Mouse (Mus musculus) cerebellum, adult 9-11 months (tissue): ENCODE measurements at regions not wholly inside any gene's neighbourhood (a gene's known extent, or its start where the extent isn't known, plus 50 kb on each side); places are given as distances from the start of the nearest gene placed in this dataset.

ENCODE experiments used
- DNase-seq: peaks from one replicate; pipeline ENCODE4 v3.0.0; 2022

DNA sequence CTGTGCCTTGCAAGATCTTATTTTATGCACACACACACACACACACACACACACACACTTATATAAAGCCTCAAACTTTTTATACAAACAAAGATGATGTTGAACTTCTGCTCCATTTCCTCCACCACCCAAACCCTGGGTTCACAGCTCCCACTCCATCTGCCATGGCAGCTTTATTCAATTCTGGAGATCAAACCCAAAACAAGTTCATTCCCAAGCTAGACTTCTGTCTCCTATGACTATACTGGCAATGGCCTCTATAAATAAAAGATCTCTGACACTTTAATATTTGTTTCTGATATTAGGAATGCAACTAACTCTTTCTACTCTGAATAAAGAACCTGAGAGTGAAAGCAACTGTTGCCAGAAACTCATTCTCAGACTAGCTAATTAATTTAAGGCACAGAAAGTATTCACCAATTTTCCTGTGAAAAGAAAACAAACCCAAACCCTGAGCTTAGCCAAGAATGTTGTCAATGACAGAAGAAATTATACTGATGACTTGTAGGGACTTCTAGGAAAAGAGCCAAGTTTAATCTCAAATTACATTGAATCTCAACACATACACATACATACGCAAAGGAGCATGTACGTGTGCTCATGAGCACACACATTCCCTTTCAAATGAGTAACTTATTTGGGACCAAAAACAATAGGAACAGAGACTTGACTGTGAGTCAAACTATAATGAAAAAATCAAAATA is 695.1 kb upstream of the 4930412O13Rik start:
- DNase-seq: no peak

DNA sequence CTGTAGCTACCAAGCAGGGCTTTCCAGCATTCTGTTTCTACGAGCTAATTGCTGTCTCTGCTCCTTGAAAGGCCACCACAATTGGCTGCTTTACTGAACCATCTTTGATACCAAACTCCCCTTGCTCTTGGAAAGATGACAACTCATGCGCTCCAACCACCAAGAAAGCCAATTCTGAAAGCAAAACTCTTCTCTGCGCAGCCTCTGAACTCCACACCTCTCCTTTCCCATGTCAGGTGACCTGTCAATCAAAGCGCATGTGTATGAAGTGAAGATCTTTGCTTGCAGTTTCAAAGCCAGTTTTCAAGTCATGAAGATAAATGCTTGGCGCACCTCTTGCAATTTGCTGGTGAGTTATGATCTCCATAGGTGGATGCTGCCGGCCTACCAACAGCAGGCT is 687.9 kb upstream of the 4930412O13Rik start:
- no peak for DNase-seq

DNA sequence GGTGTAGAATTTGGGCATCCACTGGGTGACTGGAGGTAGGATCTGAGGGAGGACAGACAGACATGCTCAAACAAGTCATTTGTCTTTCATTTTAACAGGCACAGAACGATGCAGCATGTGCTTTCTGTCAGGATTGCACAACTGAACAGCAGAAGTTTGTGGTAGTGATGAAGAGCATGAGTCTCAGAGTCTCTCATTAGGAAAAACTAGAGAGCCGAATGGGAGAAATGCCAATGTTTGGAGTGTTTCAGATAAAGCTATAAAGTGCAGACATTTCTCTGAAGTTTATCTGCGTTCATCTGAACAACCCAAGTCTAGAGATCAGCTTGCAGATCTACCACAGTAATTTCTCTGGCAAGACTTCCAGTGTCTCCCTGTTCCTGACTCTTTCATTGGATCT is 684.0 kb upstream of the 4930412O13Rik start:
- DNase-seq: no peak

DNA sequence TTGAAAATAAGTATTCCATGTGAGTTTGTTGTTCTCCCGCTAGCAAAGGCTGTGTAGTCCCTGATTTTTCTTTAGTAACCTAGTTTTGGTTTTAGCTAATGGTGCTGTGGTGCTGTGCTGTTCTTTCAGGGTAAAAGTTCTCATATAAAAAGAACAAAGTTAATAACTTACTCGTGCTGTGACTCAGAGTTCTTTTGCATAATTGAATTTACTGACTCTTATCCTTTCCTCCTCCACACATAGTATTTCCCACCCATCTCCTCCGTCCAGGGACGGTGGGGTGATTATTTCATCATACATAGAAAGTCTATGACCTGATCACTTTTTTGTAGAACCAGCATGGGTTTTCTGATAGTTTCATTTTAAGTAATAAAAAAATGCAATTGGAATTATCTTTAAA is 673.1 kb upstream of the 4930412O13Rik start:
- DNase-seq: no peak
